Mouse (Mus musculus): ENCODE data around the gene Gm5141. TPM values are rescaled to one million over a fixed set of nuclear protein-coding genes. Genes with fewer than 3 reads are reported as not detected.
"Not testable (repeated sequence)": the region's sequence is repeated elsewhere in the genome, so short reads cannot be mapped to it uniquely, and the experiment has no call there.

The Gm5141 gene
- polyA plus RNA-seq (2016; fragmentation: Nextera tagmentation; extraction: Ambion mirVana) = 10.4 and 10.9 TPM in 2 replicates

DNA sequence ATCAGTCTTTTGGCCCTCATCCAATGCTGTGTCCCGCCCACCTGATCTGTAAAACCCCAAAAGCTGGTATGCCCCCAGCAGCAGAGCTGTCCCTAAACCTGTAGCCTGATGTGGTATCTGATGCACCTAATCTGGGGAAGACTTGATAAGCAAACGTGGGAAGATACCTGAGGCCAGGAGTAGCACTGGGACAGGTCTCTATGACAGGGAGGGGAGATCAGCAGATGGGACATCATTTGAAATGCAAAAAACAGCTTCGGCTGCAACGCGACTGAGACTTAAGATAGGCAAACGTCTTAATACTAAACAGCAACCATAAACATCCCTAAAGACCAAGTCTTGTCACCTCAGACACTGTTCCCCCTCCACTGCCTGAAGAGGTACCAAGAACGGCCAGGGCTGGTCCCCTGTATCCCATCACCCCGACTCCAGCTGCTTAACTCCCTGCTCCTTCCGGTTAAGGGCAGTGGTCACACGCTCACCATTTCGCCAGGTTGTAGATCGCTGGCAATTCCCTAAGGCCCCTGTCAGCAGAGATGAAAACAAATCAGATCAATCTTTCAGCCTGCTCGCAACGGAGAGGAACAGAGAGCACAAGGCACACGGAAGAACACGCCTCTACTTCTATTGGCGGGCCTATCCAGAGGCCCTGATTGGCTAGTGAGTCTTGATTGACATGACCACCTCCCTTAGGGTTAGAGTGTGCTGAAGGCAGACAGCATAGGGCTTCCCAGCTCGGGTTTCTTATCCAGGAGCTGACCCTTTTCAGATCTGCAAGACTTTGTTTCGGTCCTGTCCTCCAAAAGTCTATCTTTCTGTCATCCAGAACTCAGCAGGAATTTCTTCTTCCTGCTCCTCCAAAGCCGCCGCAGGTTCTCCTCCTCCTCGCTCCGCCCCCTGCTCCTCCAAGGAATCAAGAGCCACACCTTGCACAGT, at the start of gene Gm5141:
TSS of gene Gm5141 (minus strand) at position 610 of the 936 bp plus-strand sequence.
- H3K4me1 ChIP-seq; H3K27me3 ChIP-seq (ENCODE audit: low read depth, poor library complexity, severe bottlenecking): not testable (repeated sequence)
- peak within 1 kb of the TSS; percentile 61 for H3K4me3 ChIP-seq
- H3K36me3 ChIP-seq = peaks cover 22% of the 10 kb centered on the region
- peaks cover 26% of the 10 kb centered on the region; the same call in 1 of the 2 replicates for H3K9me3 ChIP-seq (replicated peaks)
- WGBS = 7% methylated on average over 20 of the region's 23 CpGs
- DNase-seq (ENCODE audit: low spot score) = peak; percentile 46
- H3K27ac ChIP-seq (replicated peaks) = peak within 1 kb of the TSS; percentile 82

DNA sequence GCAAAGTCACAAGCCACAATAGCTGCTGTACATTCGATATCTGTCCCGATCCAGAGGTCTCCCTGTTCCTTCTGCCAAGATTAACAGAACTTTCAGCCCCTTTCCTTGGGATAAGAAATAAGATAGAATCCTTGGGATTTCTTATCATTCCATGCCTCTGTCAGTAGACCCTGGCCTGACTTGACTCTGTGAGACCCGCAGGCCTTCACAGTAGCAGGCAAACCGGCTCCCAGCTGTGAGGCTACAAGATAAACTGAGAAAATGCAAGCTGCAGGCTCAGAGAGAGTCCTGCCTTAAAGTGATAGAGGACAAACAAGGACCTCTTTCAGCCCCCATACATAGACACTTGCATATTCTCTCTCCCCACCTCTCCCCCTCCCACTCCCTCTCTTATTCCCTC, 47.7 kb upstream of the Gm5141 start:
- 41% methylated on average over 4 of the region's 4 CpGs for WGBS
- H3K4me3 ChIP-seq = no peak overlapping the region
- DNase-seq (ENCODE audit: low spot score) = no peak
- no peaks in the 10 kb centered on the region for H3K9me3 ChIP-seq (replicated peaks)
- H3K36me3 ChIP-seq = no peaks in the 10 kb centered on the region
- H3K27ac ChIP-seq (replicated peaks) = no peak overlapping the region
- no peaks in the 10 kb centered on the region for H3K27me3 ChIP-seq (ENCODE audit: low read depth, poor library complexity, severe bottlenecking)
- no peaks in the 10 kb centered on the region for H3K4me1 ChIP-seq

DNA sequence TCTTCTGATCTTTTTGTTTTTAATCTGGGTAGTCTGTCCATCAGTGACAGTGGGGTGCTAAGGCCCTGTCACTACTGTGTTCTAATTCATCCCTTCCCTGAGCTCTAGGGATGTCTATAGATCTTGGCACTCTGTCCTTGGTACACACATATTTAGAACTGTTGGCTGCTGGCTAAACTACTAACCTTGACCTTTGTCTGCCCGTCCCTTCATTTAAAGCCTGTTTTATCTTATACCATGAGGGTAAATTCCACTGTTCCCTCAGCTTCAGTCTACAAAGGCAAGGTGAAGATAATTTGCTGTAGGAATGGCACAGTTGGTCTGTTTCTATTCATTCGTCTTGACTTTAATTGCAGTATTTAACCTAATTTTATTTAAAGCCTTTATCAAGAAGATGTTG, 46.6 kb upstream of the Gm5141 start:
- H3K36me3 ChIP-seq = no peaks in the 10 kb centered on the region
- no peaks in the 10 kb centered on the region for H3K4me1 ChIP-seq
- no peak overlapping the region for H3K27ac ChIP-seq (replicated peaks)
- H3K9me3 ChIP-seq (replicated peaks) = no peaks in the 10 kb centered on the region
- no peaks in the 10 kb centered on the region for H3K27me3 ChIP-seq (ENCODE audit: low read depth, poor library complexity, severe bottlenecking)
- DNase-seq (ENCODE audit: low spot score) = no peak
- no peak overlapping the region for H3K4me3 ChIP-seq
- 80% methylated on average over 2 of the region's 2 CpGs for WGBS

DNA sequence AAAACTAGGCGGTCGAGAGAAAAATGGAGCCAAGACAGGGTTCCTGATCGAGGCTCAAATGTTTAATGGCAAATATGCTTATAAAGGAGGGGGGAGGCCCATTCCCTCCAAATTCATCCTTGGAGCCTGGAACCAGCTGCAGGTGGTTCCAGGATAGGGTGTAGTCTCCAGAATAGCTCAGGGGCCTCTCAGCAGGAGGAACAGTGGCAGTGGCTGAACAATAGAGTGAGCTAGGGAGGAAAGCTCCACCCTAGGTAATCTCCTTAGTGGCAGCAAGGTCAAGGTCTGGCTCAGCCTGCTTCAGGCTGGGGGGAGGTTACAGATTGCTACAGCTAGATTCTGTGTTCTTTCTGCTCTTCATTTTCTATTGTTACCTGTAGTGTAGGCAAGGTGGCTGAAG, 30.1 kb upstream of the Gm5141 start:
- WGBS = 92% methylated on average over 3 of the region's 3 CpGs
- DNase-seq (ENCODE audit: low spot score); H3K4me3 ChIP-seq; H3K27ac ChIP-seq (replicated peaks); H3K27me3 ChIP-seq (ENCODE audit: low read depth, poor library complexity, severe bottlenecking); H3K36me3 ChIP-seq; H3K4me1 ChIP-seq: not testable (repeated sequence)
- peaks cover 19% of the 10 kb centered on the region for H3K9me3 ChIP-seq (replicated peaks)

DNA sequence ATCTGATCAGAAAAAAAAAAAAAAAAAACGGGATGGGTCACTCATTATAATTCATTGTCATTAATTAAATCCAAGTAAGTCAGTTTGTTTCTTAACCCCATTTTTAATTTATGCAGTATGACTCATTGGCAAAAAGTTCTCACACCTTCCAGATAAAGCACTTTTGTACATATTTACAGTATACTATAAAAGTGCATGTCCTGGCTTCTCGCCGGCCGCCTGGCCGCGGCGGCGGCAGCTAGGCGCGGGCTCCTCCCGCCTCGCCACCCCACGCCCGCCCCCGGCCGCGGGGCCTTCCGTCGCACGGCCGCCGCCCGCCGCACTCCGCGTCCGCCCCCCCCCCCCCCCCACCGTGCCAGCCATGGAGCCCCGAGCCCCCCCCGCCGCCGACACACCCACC, 27.1 kb upstream of the Gm5141 start:
- Histone ChIP-seq H3K36me3 (no peaks in the 10 kb centered on the region), H3K4me3 (peak overlapping the region; percentile 48), H3K27me3 (ENCODE audit: low read depth, poor library complexity, severe bottlenecking) (no peaks in the 10 kb centered on the region), H3K4me1 (no peaks in the 10 kb centered on the region), H3K9me3 (replicated peaks) (peaks cover 14% of the 10 kb centered on the region; the same call in 1 of the 2 replicates), H3K27ac (replicated peaks) (0 out of 2 replicates have a peak overlapping the region, but pooled peaks have one; percentile 9)
- DNase-seq (ENCODE audit: low spot score) = no peak
- 17% methylated on average over 25 of the region's 32 CpGs for WGBS

DNA sequence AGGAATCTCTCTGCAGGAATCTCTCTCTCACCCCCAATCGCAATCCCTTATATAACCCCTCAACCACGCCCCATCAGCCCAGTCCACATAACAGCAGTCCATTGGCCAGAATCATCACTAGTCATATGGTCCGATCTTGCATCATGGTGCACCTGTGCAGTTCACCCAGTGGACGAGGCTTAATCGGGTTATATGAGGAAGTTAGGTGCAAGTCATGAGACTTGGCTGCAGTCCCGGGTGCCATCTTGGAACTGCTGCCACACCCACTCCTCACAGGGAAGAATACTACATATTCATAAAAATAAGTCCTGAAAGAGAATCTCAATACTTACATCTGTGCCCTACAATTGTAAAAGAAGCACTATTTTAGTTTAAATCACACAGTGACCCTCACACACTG, 22.4 kb upstream of the Gm5141 start:
- H3K27ac ChIP-seq (replicated peaks); H3K36me3 ChIP-seq; H3K4me3 ChIP-seq; H3K9me3 ChIP-seq (replicated peaks); H3K4me1 ChIP-seq; H3K27me3 ChIP-seq (ENCODE audit: low read depth, poor library complexity, severe bottlenecking); DNase-seq (ENCODE audit: low spot score): not testable (repeated sequence)
- 92% methylated on average over 6 of the region's 6 CpGs for WGBS

DNA sequence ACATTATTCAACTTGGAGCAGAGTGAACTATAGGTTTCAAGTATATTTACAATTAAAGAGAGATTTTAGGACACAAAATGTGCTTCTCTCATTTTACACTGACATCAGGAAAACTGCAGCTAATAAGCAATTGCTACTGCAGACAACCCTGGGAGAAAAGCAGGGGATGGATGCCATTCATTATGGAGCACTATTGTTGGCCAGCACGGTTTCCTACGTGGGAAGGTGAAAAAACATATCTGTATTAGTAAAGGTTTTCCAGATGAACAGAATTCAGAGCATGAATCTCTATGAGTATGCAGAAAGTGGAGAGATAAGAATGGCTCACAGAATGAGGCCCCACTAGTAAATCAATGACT, 506 bp upstream of the Gm5141 start:
- H3K9me3 ChIP-seq (replicated peaks) = peaks cover 20% of the 10 kb centered on the region; the same call in 1 of the 2 replicates
- WGBS = 72% methylated on average over 2 of the region's 2 CpGs
- peaks cover 17% of the 10 kb centered on the region for H3K36me3 ChIP-seq
- not testable (repeated sequence) for H3K27me3 ChIP-seq (ENCODE audit: low read depth, poor library complexity, severe bottlenecking); DNase-seq (ENCODE audit: low spot score); H3K4me1 ChIP-seq
- peak overlapping the region; percentile 78; the same call in 1 of the 2 replicates for H3K27ac ChIP-seq (replicated peaks)
- H3K4me3 ChIP-seq = peak overlapping the region; percentile 61

DNA sequence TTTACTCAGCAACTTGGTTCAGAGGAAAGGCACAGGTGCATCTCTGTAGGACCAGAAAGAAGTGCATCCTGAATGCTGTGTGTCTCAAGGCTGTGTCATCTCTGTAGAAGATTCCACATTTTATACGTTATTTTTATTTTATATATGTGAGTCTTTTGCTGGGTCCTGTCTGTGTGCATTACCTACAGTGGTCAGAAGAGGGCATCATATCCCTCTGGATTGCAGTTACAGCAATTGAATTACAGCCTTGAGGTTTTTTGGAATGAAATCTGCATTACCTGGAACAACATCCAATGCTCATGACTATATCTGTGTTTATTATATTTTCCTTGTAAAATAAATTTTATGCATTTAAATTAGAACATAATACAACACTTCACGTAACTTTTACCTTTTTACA, 21.8 kb downstream of the Gm5141 start:
- H3K27ac ChIP-seq (replicated peaks); H3K4me3 ChIP-seq; H3K27me3 ChIP-seq (ENCODE audit: low read depth, poor library complexity, severe bottlenecking); H3K9me3 ChIP-seq (replicated peaks); H3K36me3 ChIP-seq; H3K4me1 ChIP-seq; DNase-seq (ENCODE audit: low spot score): not testable (repeated sequence)
- WGBS = 65% methylated on average over 2 of the region's 2 CpGs

DNA sequence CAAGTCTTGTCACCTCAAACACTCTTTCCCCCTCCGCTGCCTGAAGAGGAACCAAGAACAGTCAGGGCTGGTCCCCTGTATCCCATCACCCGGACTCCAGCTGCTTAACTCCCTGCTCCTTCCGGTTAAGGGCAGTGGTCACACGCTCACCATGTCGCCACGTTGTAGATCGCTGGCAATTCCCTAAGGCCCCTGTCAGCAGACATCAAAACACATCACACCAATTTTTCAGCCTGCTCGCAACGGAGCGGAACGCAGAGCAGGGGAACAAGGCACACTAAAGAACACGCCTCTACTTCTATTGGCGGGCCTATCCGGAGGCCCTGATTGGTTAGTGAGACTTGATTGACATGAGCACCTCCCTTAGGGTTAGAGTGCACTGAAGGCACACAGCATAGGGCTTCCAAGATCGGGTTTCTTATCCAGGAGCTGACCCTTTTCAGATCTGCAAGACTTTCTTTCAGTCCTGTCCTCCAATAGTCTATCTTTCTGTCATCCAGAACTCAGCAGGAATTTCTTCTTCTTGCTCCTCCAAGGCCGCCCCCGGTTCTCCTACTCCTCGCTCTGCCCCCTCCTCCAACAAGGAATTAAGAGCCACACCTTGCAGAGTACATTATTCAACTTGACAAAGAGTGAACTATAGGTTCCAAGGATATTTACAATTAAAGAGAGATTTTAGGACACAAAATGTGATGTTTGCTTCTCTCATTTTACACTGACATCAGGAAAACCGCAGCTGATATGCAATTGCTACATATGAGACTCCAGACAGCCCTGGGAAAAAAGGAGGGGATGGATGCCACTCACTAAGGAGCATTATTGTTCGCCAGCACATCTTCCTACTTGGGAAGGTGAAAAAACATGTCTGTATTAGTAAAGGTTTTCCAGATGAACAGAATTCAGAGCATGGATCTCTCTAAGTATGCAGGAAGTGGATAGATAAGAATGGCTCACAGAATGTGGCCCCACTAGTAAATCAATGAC, 24.9 kb downstream of the Gm5141 start, which contains the start of gene Platr25:
TSS of gene Platr25 (minus strand) at position 278 of the 984 bp plus-strand sequence.
- peak within 1 kb of the TSS; percentile 82 for H3K27ac ChIP-seq (replicated peaks)

DNA sequence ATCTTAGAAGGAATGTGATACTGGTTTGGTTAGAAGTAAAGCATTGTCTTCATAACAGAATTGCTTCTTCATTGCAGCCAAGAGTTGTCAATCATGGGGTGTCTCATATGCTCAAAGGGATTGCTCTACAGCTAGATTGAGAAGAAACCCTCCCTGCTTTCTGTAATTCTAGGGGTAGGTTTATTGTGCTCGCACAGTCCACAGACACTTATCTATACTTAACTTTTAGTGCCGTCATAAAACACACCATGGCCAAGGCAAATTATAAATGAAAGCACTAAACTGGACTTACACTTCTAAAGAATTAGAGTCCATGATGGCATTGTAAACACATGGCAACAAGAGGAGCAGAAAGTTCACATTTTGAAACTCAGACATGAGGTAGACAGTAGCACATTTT, 52.3 kb downstream of the Gm5141 start:
- Histone ChIP-seq H3K4me1 (no peaks in the 10 kb centered on the region), H3K27me3 (ENCODE audit: low read depth, poor library complexity, severe bottlenecking) (no peaks in the 10 kb centered on the region), H3K4me3 (no peak overlapping the region), H3K36me3 (peaks cover 20% of the 10 kb centered on the region), H3K27ac (replicated peaks) (no peak overlapping the region), H3K9me3 (replicated peaks) (no peaks in the 10 kb centered on the region)
- no peak for DNase-seq (ENCODE audit: low spot score)
- 97% methylated on average over 2 of the region's 2 CpGs for WGBS

More for the DNA sequence above, 24.9 kb downstream of the Gm5141 start, which contains the start of gene Platr25:
- not testable (repeated sequence) for H3K27me3 ChIP-seq (ENCODE audit: low read depth, poor library complexity, severe bottlenecking); H3K9me3 ChIP-seq (replicated peaks); H3K36me3 ChIP-seq; H3K4me1 ChIP-seq
- DNase-seq (ENCODE audit: low spot score) = peak; percentile 78
- peak within 1 kb of the TSS; percentile 57 for H3K4me3 ChIP-seq
- WGBS = 9% methylated on average over 20 of the region's 20 CpGs

Measured in midbrain, embryonic 10.5 days (tissue).